Mouse (Mus musculus) B cell, adult 62 days (primary cell): ENCODE data around the gene Tmem176b. TPM values are rescaled to one million over a fixed set of nuclear protein-coding genes. Genes with fewer than 3 reads are reported as not detected.

ENCODE experiments used
- total RNA-seq: library from RNA; stranded (reverse); gene quantifications from 4 replicates; pipeline ENCODE4 v1.2.4, GENCODE M21; 2023

The Tmem176b gene
- total RNA-seq: 1.8 to 3.5 TPM (median 2.7 TPM) in 4 replicates

GRCm38 (mm10) chr6:48840973-48841625, at the start of gene Tmem176b:
Gene Tmem176b (minus strand): TSS chr6:48841496.

DNA sequence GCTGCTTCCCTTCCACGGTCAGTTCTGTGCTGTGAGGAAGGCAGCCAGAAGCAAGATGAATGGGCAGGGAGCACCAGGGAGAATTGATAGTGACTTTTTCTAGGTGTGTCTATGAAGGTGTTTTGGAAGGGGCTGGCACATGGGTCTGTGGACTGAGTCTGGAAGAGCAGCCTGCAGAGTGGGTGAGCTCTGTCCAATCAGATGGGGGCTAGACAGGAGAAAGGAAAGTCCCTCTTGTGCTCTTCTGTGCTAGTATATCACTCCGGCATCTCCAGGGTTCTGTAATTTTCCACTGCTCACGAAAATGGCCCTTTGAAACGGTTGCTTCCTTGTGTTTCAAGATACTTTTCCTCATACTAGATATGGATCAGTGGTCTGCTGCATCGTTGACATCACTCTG, 31.3 kb upstream of the Tmem176b start, which contains the start of gene Aoc1:
TSS of gene Aoc1 (plus strand) at position 301 of the 400 bp plus-strand sequence.

DNA sequence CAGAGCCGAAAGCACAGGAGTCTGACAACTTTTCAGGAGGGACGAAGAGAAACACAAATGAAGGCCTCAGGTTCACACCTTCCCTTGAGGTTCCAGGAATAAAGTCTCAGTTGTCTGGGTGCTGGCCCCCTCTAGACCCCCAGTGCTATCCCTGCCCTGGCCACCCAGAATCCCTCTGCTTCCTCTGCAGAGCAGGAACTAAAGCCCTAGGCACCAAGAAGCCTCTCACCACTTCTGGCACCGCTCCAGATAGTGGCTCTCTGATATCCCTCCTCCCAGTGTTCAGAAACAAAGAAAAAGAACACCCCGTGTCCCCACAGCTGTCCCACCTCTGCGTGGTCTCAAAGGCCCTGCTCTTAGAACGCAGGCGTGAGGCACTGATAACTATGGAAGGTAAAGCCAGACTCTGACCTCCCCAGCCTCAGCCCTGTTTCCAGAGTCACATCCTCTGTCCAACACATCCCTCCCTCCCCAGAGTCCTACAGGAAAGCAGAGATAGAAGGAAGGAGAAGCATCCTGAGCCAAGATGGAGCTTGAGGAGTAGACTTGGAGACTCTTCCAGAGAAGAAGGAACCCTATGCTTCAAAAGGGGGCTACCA, 826 bp downstream of the Tmem176b start, which contains the start of gene Tmem176a:
TSS of gene Tmem176a (plus strand) at position 549 of the 599 bp plus-strand sequence.

Other genes starting within 250 kb of the Tmem176b start
- gene Repin1, start 247.6 kb downstream of the Tmem176b start, total RNA-seq: 5.2 to 8.7 TPM (median 7.0 TPM) in 4 replicates
- gene Gm44965, start 247.6 kb downstream of the Tmem176b start, total RNA-seq: 3.2 to 4.3 TPM in 2 of 4 replicates, not detected in the others
- 2.6 to 7.6 TPM (median 3.5 TPM) in 4 replicates for gene Zfp775, start 239.4 kb downstream of the Tmem176b start, total RNA-seq
- gene AI854703, start 214.7 kb downstream of the Tmem176b start, total RNA-seq: 0.15 TPM in 1 of 4 replicates, not detected in the others
- gene Gimap8, start 194.3 kb downstream of the Tmem176b start, total RNA-seq: 120 to 134 TPM (median 126 TPM) in 4 replicates
- gene Gimap9, start 165.4 kb downstream of the Tmem176b start, total RNA-seq: 43.3 to 49.9 TPM (median 44.9 TPM) in 4 replicates
- 125 to 156 TPM (median 132 TPM) in 4 replicates for gene Gimap4, start 156.9 kb downstream of the Tmem176b start, total RNA-seq
- gene Gimap6, start 133.3 kb downstream of the Tmem176b start, total RNA-seq: 1,215 to 1,315 TPM (median 1,252 TPM) in 4 replicates
- 34.6 to 42.0 TPM (median 40.8 TPM) in 4 replicates for gene Gm28053, start 122.9 kb downstream of the Tmem176b start, total RNA-seq
- gene Gimap7, start 122.9 kb downstream of the Tmem176b start, total RNA-seq: 85.1 to 98.1 TPM (median 90.2 TPM) in 4 replicates
- 111 to 129 TPM (median 124 TPM) in 4 replicates for gene Gimap1, start 102.4 kb downstream of the Tmem176b start, total RNA-seq
- gene Gimap5, start 95.3 kb downstream of the Tmem176b start, total RNA-seq: 100 to 107 TPM (median 105 TPM) in 4 replicates
- 155 to 167 TPM (median 164 TPM) in 4 replicates for gene Gimap3, start 70.6 kb downstream of the Tmem176b start, total RNA-seq
- gene Tmem176a, start 577 bp downstream of the Tmem176b start, total RNA-seq: 0.78 to 1.4 TPM (median 1.3 TPM) in 4 replicates
- gene Aoc1, start 31.4 kb upstream of the Tmem176b start, total RNA-seq: not detected in 4 replicates
- not detected in 4 replicates for gene 1600015I10Rik, start 88.4 kb upstream of the Tmem176b start, total RNA-seq
- gene Doxl2, start 133.5 kb upstream of the Tmem176b start, total RNA-seq: not detected in 4 replicates
- gene Svs1, start 145.4 kb upstream of the Tmem176b start, total RNA-seq: not detected in 4 replicates
- gene Gpnmb, start 195.1 kb upstream of the Tmem176b start, total RNA-seq: not detected in 4 replicates
- gene Malsu1, start 232.3 kb upstream of the Tmem176b start, total RNA-seq: 48.7 to 52.8 TPM (median 51.2 TPM) in 4 replicates